Mouse (Mus musculus) mouse embryonic stem cell (cell line): ENCODE measurements at regions not wholly inside any gene's neighbourhood (a gene's known extent, or its start where the extent isn't known, plus 50 kb on each side); places are given as distances from the start of the nearest gene placed in this dataset.

Experiments used
- in situ Hi-C, 2 experiments: fragments of 300-500 bp; cut with MboI; formaldehyde crosslinking; loops; 1 replicate in 1 of 2; 3 replicates in 1 of 2; pipeline ENCODE4 v1.14.3; 2019 to 2020; ENCODE audit warnings: low sequenced_read_pairs in 2 of 2, low pct_unique_long_range_greater_than_20kb in 1 of 2, mixed read lengths in 1 of 2; ENCODE audit not compliant: unreplicated experiment in 1 of 2

DNA sequence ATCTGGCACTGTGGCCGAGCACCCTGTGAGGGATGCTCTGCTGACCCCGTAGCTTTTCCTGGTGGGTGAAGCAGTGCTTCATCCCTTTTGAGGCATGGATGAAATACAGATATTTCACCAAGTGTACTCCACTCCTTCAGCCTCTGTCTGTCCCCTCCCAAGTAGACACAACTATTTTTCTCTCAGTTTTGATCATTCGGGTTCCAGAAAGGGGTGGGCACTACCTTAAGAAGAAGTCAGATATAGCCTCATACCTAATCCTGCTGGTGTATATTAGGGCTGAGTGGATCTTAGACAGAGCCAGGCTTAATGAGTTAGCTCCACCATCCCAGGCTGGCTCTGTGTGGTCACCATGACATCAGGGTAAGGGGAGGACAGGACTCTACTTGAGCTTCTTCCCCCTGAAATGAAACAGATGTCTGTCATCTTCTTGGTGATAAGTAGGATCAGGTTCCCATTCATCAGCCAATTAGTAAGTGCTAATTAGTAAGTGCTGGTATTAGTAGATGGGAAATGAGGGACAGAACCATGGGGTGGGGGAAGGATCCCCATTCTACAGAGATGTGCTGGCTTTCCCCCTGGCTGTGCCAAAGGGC lies 58.7 kb upstream of the Tmem150c start:
- in situ Hi-C loops, result no loop called here

GRCm38 (mm10) chr5:100217178-100218035 lies 57.8 kb upstream of the Tmem150c start:
- in situ Hi-C loops, result no loop called here

GRCm38 (mm10) chr5:100213901-100214300 lies 54.3 kb upstream of the Tmem150c start:
- in situ Hi-C loops, result no loop called here

DNA sequence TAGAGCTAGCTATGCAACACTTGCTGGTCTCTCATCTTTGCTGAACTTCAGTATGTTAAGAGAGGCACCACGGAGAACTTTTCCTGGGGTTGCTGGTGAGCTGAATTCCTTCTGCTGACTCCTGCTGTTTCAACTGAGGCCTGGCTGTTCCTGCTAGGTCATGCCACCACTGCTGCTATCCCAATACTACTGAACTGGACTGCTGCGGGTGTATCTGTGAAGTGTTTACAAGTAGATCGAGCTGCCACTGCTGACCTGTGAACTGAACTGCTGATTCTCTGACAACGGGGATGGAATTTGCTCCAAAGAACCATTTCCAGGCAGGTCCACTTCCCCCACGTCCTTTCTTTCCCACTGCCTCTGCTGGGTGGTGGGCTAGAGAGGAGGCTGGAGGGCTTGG lies 51.1 kb upstream of the Tmem150c start:
- in situ Hi-C loops, result no loop called here
